Mouse (Mus musculus) midbrain, embryonic 15.5 days (tissue): ENCODE results near the gene Rtcb. TPM values are rescaled to one million over a fixed set of nuclear protein-coding genes. Genes with fewer than 3 reads are reported as not detected.
A peak's percentile ranks its signal among the peaks of the same experiment; 100 is the strongest.

Experiments
- ATAC-seq: fragments of 200-750 bp; cut with Nextera tagmentation; replicated peaks from 2 replicates; pipeline ENCODE4 v1.8.0; 2017; ENCODE audit warnings: moderate TSS enrichment
- H3K27ac ChIP-seq: fragments of 300-500 bp; sonication (generic); 2 replicates; pipeline ENCODE4 v1.5.1; 2015; ENCODE audit warnings: mild to moderate bottlenecking, inconsistent platforms
- H3K27me3 ChIP-seq: fragments of 300-500 bp; sonication (generic); replicated peaks from 2 replicates; pipeline ENCODE4 v1.6.1; 2015; ENCODE audit warnings: inconsistent platforms
- H3K36me3 ChIP-seq: fragments of 300-500 bp; sonication (generic); replicated peaks from 2 replicates; pipeline ENCODE4 v1.6.1; 2015; ENCODE audit warnings: inconsistent platforms
- H3K4me1 ChIP-seq: fragments of 300-500 bp; sonication (generic); 2 replicates; pipeline ENCODE4 v1.6.1; 2015; ENCODE audit warnings: inconsistent platforms
- H3K4me2 ChIP-seq: fragments of 300-500 bp; sonication (generic); 2 replicates; pipeline ENCODE4 v1.6.1; 2015; ENCODE audit warnings: inconsistent platforms, mild to moderate bottlenecking, moderate library complexity
- H3K4me3 ChIP-seq: fragments of 300-500 bp; sonication (generic); 2 replicates; pipeline ENCODE4 v1.5.1; 2015; ENCODE audit warnings: mild to moderate bottlenecking, inconsistent platforms
- H3K9ac ChIP-seq: fragments of 300-500 bp; sonication (generic); 2 replicates; pipeline ENCODE4 v1.6.1; 2015; ENCODE audit warnings: mild to moderate bottlenecking, inconsistent platforms
- H3K9me3 ChIP-seq: fragments of 300-500 bp; sonication (generic); 2 replicates; pipeline ENCODE4 v1.6.1; 2016; ENCODE audit warnings: inconsistent platforms
- WGBS: fragments of 180-500 bp; shearing (Covaris S2); methylation state at CpG from one replicate; pipeline ENCODE4 v1.1.7; 2015; ENCODE audit warnings: mixed read lengths; 5-methylcytosine and 5-hydroxymethylcytosine counted together
- polyA plus RNA-seq: library from polyadenylated mRNA; unstranded; fragments of >200 nt; fragmentation: Nextera tagmentation; extraction: Ambion mirVana; gene quantifications from 2 replicates; pipeline ENCODE4 v1.2.1, GENCODE M21; 2015

The Rtcb gene
- polyA plus RNA-seq: 184 and 187 TPM in 2 replicates

DNA sequence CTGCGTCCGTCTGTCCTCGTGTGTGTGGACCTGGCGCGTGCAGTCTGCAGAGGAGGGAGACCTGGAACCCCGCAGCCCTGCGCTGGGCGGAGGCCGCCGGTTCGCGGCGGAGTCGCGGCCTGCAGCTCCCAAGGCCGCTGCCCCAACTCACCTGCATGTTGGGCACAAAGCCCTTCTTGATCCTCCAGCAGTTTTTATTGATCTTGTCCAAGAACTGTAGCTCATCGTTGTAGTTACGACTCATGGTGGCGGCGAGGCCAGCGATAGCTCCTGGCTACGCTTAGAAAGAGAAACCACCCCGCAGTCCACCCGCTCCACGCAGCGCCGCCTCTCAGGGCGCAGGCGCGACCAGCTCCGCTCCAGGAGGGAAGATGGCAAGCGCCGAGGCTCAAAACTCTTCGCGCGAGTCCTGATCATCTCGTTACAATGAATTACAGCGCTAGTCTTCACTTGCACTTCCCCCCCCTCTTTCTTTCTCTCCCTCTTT lies at the start of gene Rtcb:
Gene Rtcb (minus strand): TSS at position 360 of the 487 bp plus-strand sequence.
- Histone ChIP-seq H3K36me3 (peaks cover 7% of the 10 kb centered on the region; the same call in 1 of the 2 replicates), H3K9ac (peak within 1 kb of the TSS; percentile 93), H3K4me1 (peaks cover 18% of the 10 kb centered on the region), H3K27ac (peak within 1 kb of the TSS; percentile 86), H3K4me3 (peak within 1 kb of the TSS; percentile 100), H3K4me2 (peak within 1 kb of the TSS; percentile 61), H3K27me3 (no peaks in the 10 kb centered on the region), H3K9me3 (no peaks in the 10 kb centered on the region)
- under 1% methylated on average over 38 of the region's 38 CpGs for WGBS
- ATAC-seq: peak; percentile 96

DNA sequence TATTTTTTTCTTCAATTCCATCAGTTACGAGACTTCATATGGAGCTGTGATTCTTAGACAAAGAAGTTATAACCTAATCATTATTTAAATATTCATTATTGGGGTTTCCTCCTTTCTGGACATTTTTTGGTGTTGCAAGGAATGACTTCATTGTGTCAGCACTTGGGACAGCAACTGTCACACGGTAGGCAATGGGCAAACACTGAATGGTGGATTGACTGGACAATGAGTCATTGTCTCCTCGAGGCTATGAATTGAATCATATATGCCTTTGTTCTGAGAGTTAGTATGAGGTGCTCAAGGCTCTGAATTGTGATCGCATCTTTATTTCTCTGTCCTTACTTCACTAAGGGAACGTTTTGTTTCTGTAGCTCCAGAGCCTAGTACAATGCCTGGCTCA lies 48.8 kb upstream of the Rtcb start:
- Histone ChIP-seq H3K4me1 (no peaks in the 10 kb centered on the region), H3K9ac (no peak overlapping the region), H3K9me3 (no peaks in the 10 kb centered on the region), H3K27ac (no peak overlapping the region), H3K36me3 (no peaks in the 10 kb centered on the region), H3K27me3 (no peaks in the 10 kb centered on the region), H3K4me2 (no peak overlapping the region), H3K4me3 (no peak overlapping the region)
- ATAC-seq: no peak
- WGBS: 70% methylated on average over 5 of the region's 5 CpGs

DNA sequence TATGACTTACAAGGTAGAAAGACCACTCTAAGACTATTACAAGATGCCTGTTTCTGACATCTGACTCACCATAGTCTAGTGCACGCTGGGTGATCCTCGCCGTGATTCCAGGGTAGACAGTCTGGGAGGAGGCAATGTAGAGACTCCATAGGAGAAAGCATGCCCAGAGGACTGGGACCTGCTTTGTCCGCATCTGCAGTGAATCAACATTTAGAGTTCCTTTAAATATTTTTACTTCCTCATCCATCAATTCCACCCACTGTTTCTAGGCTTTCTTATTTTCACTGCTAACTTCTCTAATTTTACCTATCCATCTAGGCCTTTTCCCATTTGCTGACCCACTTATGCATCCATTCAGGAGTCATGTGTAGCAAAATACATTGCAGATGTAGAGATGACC lies 42.8 kb upstream of the Rtcb start:
- no peaks in the 10 kb centered on the region for H3K9me3 ChIP-seq
- no peaks in the 10 kb centered on the region for H3K27me3 ChIP-seq
- H3K36me3 ChIP-seq: no peaks in the 10 kb centered on the region
- no peak overlapping the region for H3K27ac ChIP-seq
- H3K9ac ChIP-seq: no peak overlapping the region
- no peak for ATAC-seq
- H3K4me1 ChIP-seq: no peaks in the 10 kb centered on the region
- no peak overlapping the region for H3K4me2 ChIP-seq
- H3K4me3 ChIP-seq: no peak overlapping the region
- WGBS: 93% methylated on average over 4 of the region's 4 CpGs

DNA sequence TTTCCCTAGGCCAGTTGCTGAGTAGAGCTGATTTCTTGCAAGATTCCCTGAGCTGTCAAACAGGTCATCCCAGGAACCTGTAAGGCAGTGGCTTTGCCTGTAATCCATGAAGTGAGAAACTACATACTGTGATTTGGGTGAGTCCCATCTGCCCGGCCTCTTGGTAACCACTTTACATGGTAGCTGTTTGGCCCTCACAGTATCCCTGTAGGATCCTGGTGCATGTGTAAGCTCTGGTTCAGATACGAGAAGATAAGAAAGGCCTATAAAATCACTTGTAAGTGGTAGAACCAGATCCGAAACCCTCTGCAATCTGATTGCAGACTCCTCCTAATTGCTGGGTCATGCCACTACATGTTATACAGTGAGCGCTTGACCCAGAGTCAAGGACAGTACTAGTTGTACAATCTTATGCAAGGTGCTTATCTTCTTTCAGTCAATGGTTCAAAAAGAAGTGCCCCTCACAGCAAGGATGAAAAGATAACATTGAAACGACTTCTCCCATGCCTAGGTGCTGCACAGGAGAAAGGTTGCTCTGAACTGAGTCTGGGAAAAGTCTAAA lies 37.0 kb upstream of the Rtcb start:
- Histone ChIP-seq H3K4me3 (no peak overlapping the region), H3K27me3 (no peaks in the 10 kb centered on the region), H3K9ac (no peak overlapping the region), H3K4me2 (no peak overlapping the region), H3K9me3 (no peaks in the 10 kb centered on the region), H3K36me3 (no peaks in the 10 kb centered on the region), H3K4me1 (no peaks in the 10 kb centered on the region), H3K27ac (no peak overlapping the region)
- no peak for ATAC-seq
- WGBS: 90% methylated on average over 5 of the region's 5 CpGs

DNA sequence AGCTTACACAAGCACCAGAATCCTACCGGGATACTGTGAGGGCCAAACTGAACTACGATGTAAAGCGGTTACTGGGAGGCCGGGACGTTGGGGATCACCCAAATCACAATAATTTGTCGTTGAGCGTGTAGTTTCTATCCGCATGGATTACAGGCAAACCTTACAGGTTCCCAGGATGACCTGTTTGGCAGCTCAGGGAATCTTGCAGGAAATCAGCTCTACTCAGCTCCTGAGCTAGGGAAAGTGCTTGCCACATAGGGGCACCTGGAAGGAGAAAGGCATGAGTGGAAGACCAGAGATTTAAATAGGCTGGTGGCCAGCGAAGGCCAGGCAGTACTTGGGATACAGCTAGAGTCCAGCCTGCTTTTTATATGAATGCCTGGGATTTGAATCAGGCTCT lies 36.2 kb upstream of the Rtcb start:
- no peaks in the 10 kb centered on the region for H3K9me3 ChIP-seq
- no peak overlapping the region for H3K9ac ChIP-seq
- no peak for ATAC-seq
- 88% methylated on average over 9 of the region's 9 CpGs for WGBS
- no peak overlapping the region for H3K4me2 ChIP-seq
- H3K4me1 ChIP-seq: no peaks in the 10 kb centered on the region
- no peak overlapping the region for H3K4me3 ChIP-seq
- no peaks in the 10 kb centered on the region for H3K27me3 ChIP-seq
- H3K27ac ChIP-seq: no peak overlapping the region
- H3K36me3 ChIP-seq: no peaks in the 10 kb centered on the region

DNA sequence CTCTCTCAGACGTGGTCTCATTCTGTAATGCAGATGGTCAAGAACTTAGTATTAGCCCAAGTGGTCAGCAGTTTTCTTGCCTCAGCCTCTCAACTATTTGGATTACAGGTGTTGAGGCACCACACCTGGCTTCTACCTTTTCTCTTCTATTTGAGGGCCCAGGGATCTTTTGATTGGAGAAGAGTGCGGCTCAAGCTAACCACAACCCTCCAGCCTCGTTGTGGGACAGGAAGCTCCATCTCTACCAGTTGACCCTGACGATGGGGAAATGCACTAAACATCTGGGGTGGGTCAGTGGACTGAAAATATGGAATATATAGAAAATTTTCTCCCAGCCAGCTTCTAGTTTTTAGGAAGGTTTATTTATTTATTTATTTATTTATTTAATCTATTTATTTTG lies 34.8 kb upstream of the Rtcb start:
- Histone ChIP-seq H3K4me3 (no peak overlapping the region), H3K36me3 (no peaks in the 10 kb centered on the region), H3K27me3 (no peaks in the 10 kb centered on the region), H3K4me1 (no peaks in the 10 kb centered on the region), H3K9ac (no peak overlapping the region), H3K27ac (no peak overlapping the region), H3K4me2 (no peak overlapping the region), H3K9me3 (no peaks in the 10 kb centered on the region)
- WGBS: 91% methylated on average over 4 of the region's 4 CpGs
- no peak for ATAC-seq

DNA sequence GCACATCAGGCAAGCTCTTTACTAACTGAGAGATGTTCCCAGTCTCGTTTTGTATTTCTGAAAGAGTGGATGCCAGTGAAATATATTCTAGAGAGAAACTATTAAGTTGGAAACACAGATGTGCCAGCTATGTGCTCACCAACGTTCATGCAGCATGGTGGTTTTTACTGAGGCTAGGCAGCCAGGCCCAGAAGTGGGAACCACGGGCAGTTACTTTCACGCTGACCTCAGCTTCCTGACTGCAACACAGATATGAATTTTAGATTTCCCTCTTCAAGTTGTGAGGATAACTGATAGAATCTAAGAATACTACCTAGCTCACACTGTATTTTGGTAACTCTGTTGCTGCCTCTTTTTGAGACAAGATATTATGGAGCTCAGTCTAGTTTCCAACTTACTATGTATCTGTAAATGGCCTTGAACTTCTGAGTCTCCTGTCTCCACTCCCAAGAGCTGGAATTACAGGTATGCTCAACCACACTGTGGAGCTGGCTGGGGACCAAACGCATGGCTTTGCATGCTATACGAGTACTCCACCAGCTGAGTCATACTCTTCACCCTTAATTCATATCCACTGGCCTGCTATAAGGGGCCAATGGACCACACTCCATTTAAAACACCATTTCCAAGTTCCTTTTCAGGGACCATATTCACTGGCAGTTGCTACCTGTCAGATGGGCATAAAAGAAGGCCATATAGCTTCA lies 31.9 kb upstream of the Rtcb start:
- ATAC-seq: no peak
- Histone ChIP-seq H3K27me3 (no peaks in the 10 kb centered on the region), H3K9me3 (no peaks in the 10 kb centered on the region), H3K36me3 (no peaks in the 10 kb centered on the region), H3K27ac (no peak overlapping the region), H3K9ac (no peak overlapping the region), H3K4me3 (no peak overlapping the region), H3K4me1 (no peaks in the 10 kb centered on the region), H3K4me2 (no peak overlapping the region)
- 83% methylated on average over 6 of the region's 6 CpGs for WGBS

DNA sequence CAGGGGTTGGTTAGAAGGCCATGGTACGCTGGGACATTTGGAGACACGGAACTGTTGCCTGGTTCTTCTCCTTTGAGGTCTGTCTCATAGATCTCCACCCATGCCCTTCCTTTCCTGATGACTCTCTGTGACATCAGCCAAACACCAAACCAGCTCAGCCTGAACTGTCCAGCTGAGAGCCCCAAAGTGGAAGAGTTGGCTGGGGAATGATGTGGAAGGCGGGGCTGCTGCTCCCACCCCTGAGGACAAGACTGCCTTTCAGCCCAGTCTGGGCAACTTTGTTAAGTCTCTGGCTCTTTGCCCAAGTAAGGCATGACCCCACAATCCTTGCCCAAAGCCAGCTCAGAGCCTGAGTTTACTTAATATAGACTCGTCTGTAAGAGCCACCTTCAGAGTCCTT lies 15.3 kb upstream of the Rtcb start:
- no peaks in the 10 kb centered on the region for H3K36me3 ChIP-seq
- WGBS: 86% methylated on average over 4 of the region's 4 CpGs

DNA sequence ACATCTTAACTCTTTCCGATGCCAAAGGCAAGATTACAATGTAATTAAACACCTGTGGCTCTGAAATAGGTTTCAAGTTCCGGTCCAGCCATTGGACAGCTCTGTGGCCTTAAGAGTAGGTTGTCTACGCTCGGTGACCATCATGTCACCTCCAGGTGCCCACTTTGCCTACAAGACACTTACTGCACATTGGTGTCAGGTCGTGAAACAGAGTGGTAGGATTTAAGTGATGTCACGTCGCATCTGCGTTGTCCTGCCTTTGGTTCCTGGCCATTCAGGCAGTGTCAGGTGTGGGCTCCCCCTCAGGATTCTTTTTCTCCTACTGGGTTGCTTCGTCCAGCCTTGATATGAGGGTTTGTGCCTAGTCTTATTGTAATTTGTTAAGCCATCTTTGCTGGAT lies 14.2 kb upstream of the Rtcb start:
- 91% methylated on average over 9 of the region's 9 CpGs for WGBS
- Histone ChIP-seq H3K4me2 (no peak overlapping the region), H3K36me3 (no peaks in the 10 kb centered on the region)

More for the DNA sequence above, 15.3 kb upstream of the Rtcb start:
- no peaks in the 10 kb centered on the region for H3K27me3 ChIP-seq
- H3K9me3 ChIP-seq: no peaks in the 10 kb centered on the region
- H3K9ac ChIP-seq: no peak overlapping the region
- H3K27ac ChIP-seq: no peak overlapping the region
- H3K4me3 ChIP-seq: no peak overlapping the region
- H3K4me1 ChIP-seq: no peaks in the 10 kb centered on the region
- no peak overlapping the region for H3K4me2 ChIP-seq
- ATAC-seq: no peak

DNA sequence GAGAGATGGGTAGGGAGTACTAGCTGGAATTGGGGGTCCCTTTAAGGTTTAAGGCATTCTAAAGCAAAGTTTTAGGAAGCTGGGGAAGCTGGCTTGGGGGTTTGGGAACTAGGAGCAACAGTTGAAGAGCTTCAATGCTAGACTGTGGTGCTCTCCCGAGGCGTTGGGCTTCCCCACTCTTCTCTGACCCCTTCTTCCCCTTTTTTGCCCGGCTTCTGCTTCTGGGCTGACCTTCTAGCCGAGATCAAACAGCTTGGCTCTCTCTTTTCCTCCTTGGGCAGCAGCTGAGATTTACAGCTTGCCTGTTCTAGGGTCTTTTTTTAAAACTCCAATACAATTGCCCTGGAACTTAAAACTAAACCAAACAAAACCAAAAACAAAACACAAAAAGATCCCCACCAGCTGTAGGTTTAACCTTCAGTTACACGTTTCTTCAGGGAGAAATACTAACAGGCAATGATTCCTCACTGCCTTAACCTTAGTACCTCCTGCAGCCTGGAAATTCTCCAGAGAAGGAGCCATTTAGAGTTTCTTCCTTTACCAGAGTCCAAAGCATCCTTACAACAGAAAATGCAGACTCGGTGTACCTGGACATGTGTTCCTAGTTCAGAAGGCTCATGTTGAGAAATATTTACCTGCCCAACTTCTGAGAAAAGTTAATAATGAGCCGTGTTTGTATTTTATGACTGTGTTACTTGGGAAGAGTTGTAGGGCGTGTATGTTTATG lies 12.4 kb upstream of the Rtcb start:
- Histone ChIP-seq H3K27ac (no peak overlapping the region), H3K4me3 (no peak overlapping the region), H3K27me3 (no peaks in the 10 kb centered on the region), H3K9me3 (no peaks in the 10 kb centered on the region), H3K4me2 (no peak overlapping the region), H3K4me1 (no peaks in the 10 kb centered on the region), H3K9ac (no peak overlapping the region), H3K36me3 (no peaks in the 10 kb centered on the region)
- 68% methylated on average over 8 of the region's 8 CpGs for WGBS
- ATAC-seq: no peak

More for the DNA sequence above, 14.2 kb upstream of the Rtcb start:
- no peaks in the 10 kb centered on the region for H3K9me3 ChIP-seq
- no peak for ATAC-seq
- H3K27ac ChIP-seq: no peak overlapping the region
- H3K4me1 ChIP-seq: no peaks in the 10 kb centered on the region
- no peak overlapping the region for H3K4me3 ChIP-seq
- no peak overlapping the region for H3K9ac ChIP-seq
- H3K27me3 ChIP-seq: no peaks in the 10 kb centered on the region

DNA sequence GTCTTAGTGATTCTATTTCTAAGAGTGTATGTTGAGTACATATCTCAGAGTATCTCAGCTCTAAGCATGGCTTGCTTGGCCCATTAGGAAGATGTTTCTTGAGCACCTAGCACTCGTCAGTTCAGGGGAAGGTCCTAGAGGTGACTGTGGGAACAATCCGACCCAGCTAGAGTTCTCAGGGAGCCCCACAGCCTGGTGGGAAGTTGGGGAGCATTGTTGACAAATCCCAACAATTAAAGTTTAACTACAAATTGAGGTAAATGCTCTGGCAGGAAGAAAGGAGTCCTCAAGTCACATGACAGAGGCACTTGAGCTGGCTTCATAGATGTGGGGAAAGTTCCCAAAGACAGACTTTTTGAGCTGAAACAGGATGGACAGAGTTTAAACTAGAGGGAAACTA lies 11.1 kb upstream of the Rtcb start:
- ATAC-seq: no peak
- Histone ChIP-seq H3K4me1 (no peaks in the 10 kb centered on the region), H3K36me3 (no peaks in the 10 kb centered on the region), H3K4me3 (no peak overlapping the region), H3K9me3 (no peaks in the 10 kb centered on the region), H3K9ac (no peak overlapping the region), H3K27me3 (no peaks in the 10 kb centered on the region), H3K27ac (no peak overlapping the region), H3K4me2 (no peak overlapping the region)
- 50% methylated on average over 2 of the region's 2 CpGs for WGBS

DNA sequence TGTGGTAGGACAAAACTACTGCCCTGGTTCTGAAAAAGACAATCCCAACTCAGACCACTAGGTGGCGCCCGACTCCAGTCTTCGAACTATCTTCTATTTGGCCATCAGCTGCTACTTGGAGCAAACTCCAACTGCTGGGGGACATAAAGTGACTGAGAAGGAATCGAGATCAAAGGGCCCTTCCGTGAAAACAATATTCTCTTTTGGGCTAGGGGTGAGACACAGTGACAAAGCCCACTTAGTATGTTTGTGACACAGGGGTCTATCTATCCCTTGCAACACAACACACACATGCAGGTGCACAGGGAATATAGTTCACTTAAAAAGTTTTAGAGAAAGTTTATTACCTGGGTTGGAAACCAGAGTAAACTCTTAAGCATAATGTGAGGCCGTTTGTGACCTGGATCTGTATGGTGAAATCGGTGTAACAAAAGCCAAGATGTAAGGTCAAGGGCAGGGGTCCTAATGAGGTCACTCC lies 10.6 kb upstream of the Rtcb start:
- ATAC-seq: peak; percentile 67; the same call in 1 of the 2 replicates
- no peaks in the 10 kb centered on the region for H3K36me3 ChIP-seq
- H3K9me3 ChIP-seq: no peaks in the 10 kb centered on the region
- H3K9ac ChIP-seq: no peak overlapping the region
- WGBS: 16% methylated on average over 7 of the region's 7 CpGs
- H3K4me3 ChIP-seq: no peak overlapping the region
- H3K4me2 ChIP-seq: no peak overlapping the region
- H3K4me1 ChIP-seq: no peaks in the 10 kb centered on the region
- no peak overlapping the region for H3K27ac ChIP-seq
- H3K27me3 ChIP-seq: no peaks in the 10 kb centered on the region
